Mouse (Mus musculus) megakaryocyte, embryonic 14.5 days (primary cell): ENCODE data around the gene 2310050C09Rik.

ENCODE experiments used
- FLI1 ChIP-seq: IDR thresholded peaks from 2 replicates; pipeline ENCODE4 v1.6.1; 2012; ENCODE audit warnings: low read length, inconsistent platforms, mixed read lengths
- GATA1 ChIP-seq: IDR thresholded peaks from 3 replicates; pipeline ENCODE4 v1.6.1; 2012; ENCODE audit warnings: mixed read lengths, low read length, inconsistent platforms, borderline replicate concordance

DNA sequence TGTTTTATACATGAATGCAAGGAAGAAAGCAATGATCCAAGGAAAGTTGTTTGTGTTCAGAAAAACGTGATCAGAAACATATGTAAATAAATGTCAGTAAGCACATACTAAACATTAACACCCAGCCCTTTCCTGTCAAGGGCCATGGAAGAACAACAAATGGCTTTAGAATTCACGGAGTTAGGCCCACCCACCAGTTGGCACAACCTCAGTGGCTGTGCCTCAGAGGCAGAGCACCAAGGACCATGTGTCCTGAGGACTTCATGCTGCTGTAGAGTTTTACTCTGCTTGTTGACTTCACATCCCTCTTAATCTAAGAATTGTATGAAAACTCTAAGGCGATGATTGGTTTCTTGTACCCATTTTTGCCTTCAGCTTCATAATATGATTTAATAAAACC, 35.2 kb upstream of the 2310050C09Rik start:
- TF ChIP-seq GATA1 (no peak), FLI1 (no peak)
